Mouse (Mus musculus) thymus, postnatal 10 days (tissue): Measurements from ENCODE around the gene Ankra2.

Source experiments
- DNase-seq, 2 experiments: peaks; one replicate each; pipeline ENCODE4 v3.0.0; 2021; ENCODE audit warnings: low spot score in 2 of 2

The Ankra2 gene

DNA sequence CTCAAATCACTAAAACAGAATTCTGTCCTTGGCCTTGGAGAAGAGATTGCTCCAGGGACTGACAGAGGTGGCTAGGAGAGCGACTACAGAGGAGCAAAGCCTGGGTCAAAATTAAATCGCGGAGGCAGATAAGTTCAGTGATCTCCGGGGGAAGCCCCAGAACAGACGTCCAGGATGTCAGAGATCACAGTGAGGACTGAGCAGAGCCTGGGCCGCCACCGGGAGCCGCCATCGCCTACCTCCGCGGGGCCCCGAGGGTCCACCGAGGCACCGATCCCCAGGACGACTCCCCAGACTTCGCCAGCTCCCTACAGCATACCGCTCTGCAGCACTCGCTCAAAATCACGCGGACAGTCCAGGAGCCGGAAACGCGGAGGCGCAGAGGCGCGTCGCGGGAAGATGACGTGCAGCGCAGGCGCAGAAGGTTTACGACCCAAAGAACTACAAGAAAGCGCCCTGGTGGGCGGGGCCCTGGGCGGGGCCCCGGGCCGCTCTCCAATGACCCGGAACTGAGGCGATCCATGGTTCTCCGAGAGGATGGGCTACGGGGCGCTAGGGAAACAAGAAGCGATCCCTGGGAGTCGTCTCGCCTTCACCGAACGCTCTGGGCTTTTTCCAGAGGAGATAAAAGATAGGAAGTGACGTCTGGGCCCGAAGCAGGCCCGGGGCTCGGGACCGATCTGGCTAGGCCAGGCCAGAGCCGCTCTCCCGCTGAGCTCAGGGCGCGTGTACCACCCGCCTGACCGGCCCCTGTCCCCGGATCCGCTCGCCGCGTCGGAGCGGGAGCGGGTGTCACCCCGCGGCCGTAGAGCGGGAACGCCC is at the start of gene Ankra2, which contains the start of gene Utp15:
Ankra2 (plus strand) TSS at position 439 of the 822 bp plus-strand sequence.
Utp15 (minus strand) TSS at position 406 of the 822 bp plus-strand sequence.
- peak; percentile 91 to 97 for DNase-seq

DNA sequence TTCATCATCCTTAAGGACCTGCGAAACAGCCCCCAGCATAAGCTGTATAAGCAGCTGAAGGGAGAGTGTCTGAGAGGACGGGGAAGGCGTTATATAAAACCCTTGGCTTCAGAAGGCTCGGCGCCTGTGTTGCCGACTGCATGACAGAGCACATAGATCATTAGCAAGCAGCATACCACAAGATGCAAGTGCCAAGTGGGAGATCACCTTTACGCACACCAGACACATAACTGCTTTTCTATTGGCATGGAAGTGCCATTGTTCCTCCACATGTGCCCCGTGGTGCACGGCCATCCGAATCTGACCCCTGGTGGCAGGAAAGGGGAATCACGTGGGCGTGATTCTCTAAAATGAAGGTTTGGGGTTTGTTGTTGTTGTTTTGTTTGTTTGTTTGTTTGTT is 40.0 kb upstream of the Ankra2 start:
- peak in 1 of 2 experiments; percentile 17 for DNase-seq

DNA sequence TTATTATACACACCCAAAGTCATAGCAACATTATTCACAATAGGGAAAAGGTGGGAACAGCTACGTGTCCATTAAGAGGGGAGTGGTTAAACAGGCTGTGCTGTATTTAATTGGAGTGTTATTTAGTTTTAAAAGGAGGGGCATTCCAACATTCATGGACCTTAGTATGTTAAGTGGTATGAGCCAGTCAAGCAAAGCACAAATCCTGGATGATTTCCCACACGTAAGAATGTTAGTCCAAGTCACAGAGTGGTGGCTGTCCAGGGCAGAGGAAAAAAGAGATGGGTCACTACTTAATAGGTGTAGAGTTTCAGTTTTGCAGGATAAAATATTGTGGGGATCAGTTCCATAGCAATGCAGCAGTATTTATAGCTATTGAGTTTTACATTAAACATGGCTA is 36.6 kb upstream of the Ankra2 start:
- no peak for DNase-seq

DNA sequence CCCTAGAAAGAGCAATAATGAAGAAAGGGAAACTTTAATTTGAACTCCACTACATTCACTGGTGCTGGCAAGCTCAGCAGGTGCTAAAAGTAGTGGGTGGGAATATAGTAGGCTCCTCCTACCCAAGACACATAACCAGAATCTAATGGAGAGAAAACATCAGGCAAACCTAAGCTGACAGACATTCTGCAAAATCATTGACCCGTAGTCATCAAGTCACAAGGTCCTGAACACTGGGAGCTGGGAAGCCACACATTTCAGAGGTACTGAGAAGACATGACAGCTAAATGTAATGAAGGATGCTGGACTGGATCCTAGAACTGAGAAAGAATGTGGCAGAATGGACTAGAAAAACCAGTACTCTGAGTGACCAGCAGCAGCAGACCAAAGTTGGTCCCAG is 32.4 kb upstream of the Ankra2 start:
- DNase-seq = no peak

DNA sequence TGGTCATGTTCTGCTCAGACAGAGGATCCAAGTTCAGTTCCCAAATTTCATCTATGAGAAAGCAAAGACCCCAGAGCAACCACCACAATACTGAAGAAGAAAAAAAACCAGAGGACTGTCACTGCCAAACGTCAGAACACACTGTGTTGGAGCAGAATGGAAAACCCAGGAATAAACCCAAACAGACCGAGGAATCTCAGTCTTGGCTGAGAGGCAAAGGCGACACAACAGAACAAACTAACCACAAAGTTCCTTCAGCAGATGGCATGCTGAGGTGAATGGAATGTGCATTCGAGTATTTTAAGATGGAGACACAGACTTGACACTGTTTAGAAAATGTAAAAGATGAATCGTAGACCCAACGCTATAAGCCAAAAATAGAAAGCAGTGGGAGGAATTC is 27.4 kb upstream of the Ankra2 start:
- no peak for DNase-seq

DNA sequence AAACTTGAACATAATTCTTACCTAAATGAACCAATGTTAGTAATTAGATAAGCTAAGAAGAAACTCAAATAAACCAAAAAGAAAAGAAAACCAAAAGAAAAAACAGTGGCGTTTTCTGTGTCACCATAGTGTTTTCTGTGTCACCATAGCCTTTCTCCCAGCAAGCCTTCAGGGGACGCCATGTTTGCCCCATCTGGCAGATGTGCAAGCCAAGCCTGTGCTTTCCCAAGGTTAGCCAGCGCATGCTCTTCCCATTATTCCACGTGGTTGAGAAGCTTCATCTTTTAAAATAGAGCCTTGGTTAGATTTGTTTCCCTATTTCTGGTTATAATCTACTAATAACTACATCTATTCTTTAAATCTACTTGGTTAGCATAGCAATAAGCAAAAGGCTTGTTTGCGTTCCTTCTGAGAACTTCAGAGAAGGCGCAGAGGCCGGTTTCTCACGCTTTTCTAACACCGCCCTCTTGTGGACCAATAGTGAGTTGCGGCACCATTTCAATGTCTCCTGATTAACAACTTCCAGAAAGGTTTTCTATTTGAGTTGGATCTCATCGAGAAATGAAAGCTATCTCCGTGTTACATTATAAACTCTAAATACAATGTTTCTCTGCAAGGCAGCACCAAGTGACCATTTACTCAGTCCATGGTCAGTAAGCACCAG is 22.8 kb upstream of the Ankra2 start:
- peak in 1 of 2 experiments; percentile 52 for DNase-seq

DNA sequence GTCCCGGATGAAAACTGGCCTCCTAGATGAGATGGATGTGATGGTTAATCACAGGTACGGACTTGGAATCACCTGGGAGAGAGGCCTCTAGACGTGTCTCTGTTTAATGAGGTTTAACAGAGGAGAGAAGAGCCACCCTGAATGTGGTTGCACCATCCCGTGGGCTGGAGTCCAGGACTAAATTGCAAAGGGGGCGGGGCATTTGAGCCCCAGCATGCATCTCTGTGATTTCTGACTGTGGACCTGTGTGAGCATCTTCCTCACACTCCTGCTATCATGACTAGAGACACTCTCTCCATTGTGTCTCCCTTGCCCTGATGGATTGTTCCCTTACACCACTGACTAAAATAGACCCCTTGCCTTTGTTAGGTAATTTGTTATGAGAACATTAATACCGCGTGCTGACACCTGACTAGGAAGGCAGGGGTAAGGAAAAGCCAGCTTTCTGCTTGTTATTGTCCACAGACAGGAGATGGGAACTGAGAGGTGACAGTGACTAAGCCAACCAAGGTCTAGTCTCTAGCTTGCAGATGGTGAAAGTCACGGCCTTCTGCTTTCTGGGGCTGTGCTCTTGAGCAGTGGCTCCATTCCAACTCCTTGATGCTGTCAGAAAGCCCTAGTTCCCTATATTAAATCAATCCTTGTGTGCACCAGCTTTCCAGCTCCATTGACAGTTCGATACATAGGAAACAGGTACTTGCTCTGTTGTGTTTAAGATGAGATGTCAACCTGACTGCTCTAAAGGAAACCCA is 21.2 kb upstream of the Ankra2 start:
- no peak for DNase-seq

DNA sequence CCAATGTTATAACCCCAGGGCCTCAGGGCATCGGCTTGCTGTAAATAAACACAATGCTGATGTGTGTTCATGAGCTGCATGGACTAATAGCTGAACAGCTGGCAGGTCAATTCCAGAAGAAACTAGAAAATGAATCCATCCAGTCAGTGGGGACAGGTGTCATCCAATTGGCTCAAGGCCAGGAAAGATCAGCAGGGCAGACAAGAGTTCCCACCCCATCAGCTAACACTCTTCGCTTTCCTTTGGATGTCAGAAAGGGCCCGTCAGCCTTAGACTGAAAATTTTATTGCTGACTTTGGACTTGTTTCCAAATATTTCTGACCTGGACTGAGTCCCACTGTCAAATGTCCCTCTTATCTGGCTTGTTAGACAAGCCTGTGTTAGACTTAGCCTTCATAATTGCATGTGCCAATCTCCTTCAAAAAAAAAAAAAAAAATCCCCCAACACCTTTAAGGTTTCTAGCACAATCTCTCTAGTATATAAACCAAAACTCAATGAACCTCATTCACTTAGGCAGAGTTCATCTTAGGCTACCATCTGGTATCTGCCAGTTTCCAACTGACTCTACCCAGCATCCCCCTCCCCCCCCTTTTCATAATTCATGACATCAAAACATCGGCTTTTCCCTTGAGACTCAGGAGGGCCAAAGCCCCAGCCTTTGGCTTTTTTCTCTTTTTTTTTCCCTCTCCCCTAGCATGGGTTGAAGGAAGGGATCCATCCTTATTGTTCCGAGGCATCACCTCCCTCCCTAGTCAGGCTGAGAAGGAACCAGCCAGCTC is 18.1 kb upstream of the Ankra2 start:
- DNase-seq = no peak

DNA sequence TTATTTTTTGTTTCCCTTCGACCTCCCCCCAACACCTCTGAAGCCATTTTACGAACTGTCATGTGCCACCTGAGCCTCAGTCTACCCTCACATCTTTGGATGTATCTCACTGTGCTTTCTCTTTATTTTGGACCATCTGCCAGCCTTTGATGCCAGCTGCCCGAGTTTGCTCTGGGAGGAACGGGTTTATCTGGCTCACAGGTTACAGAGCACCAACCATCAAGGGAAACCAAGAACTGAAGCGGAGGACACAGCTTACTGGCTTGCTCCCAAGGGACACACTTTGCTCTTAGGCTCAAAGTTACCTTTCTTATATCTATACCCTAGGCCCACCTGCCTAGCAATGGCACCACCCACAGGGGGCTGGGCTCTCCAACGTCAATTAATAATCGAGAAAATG is 17.5 kb upstream of the Ankra2 start:
- no peak for DNase-seq

DNA sequence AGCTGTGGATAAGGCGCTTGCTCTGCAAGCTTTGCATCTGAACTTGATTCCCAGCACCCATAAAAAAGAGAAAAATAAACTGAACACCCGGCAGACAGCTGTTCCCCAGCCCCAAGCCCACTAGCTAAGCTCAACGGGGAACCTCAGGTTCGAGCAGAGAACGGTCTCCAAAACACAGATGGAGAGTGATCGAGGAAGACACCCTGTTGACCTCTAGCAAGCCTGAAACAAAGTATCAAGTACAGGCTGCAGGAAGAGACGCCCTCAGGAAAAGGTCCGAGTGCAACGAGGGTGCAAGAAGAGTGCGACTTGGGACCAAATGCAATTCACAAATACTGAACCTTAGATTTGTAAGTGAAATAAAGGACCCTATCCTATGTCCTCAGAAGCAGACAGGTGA is 13.3 kb upstream of the Ankra2 start:
- DNase-seq = no peak

DNA sequence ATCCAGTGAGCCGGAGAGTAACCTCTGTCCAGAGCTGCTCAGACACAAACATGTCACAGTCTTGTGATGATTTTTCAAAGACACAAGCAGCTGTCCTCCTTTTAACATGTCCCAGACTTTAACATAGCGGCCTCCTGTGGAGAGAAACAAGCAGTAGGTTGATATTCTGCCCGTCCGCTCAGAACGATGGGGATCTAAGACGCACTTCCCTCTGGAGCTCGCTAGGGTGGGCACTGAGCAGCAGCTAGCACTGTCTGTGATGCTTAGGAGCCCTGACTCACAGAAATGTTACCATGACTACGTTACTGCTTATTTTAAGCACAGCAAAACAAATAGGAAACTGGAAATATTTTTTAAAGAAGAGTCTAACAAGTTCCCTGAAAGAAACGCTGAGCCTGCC is 8.0 kb upstream of the Ankra2 start:
- DNase-seq = no peak

DNA sequence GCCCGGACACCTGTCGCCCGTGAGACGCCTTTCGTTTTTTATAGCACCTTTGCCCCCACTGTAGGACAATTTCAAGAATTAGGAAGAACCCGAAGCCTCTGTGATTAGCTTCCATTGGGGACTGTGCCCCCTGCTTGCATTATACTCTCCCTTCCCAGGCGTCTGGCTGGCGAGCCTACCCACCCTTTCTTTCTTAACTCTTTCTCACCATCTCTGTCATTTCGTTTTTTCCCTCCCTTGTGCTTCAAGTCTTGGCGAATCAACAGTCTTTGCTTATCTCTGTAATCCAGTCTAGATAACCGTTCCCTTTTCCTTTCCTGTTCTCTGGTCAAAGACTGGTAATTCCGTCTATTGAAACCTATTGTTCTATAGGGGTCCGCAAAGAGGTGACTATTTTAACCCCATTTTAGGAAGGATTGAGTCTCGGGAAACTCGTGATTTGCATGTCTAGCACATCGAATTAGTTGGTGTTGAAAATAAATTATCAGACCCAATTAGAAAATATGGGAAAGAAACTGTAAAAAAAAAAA is 649 bp downstream of the Ankra2 start:
- DNase-seq = no peak

DNA sequence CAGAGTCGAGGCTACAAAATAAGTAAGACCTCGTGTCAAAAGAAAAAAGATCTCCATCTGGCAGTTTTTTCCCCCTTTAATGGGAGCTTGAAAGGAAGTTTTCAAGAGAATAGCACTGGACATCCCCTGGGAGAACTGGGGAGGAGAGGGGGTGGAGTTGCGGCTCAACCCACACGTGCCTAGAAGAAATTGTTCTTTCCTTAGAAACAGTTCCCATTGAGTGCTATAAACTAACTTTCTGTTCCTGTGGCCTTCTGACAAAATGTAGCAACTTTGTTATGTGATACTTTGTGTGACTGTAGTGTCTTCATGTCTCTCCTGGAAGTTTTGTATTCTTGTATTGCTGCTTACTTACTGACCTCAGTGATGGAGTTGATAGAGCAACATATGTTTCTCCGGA is 1.2 kb downstream of the Ankra2 start:
- DNase-seq = no peak

DNA sequence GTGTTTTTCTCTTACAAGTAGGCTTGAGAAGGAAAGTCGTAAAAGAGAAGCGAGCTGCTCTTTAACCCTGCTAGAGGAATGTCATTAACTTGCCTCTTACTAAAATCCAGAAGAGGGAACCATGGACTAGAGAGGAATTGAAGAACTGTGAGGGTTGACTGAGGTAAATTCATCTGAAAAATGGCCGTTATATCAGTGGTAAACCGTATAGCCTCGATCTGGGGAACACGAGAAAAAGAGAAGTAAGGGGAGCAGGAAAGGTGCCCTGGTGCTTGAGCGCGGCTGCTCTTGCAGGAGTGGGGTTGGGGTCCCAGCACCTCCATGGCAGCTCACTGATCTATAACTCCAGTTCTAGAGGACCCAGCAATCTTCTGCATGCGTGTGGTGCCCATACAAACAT is 11.1 kb downstream of the Ankra2 start:
- DNase-seq = no peak

DNA sequence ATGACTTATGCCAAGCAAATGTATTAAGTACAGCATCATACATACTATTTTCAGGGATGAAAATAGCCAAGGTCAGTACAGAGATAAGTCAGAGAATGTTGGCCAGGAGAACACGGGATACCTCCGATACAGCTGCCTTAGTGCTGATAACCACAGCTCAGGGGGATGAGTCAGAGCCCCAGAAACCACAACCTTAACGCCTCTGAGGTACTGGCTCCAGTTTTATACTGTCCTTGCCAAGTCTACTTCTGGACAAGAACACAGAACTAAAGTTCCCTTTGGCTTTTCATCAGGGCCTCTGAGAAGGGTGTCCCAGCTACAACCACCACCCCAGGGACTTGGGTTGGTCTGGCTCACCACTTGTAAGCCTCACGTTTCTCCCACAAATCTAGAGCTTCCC is 12.8 kb downstream of the Ankra2 start:
- DNase-seq = no peak

DNA sequence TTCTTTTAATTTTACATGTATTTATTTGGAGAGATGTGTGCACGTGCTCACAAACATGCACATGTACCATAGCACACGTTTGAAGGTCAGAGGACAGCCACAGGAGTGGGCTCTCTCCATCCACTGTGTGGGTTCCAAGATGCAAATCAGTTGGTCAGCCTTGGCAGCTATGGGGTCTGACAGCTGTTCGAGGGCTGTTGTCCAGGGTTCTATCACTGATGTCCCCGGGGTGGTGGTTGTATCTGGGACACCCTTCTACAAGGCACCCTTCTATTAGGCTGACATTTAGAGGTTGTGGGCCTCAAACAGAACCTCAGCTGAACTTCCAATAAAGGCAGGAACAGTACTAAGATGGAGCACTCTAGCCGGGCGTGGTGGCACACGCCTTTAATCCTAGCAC is 13.4 kb downstream of the Ankra2 start:
- DNase-seq = no peak

DNA sequence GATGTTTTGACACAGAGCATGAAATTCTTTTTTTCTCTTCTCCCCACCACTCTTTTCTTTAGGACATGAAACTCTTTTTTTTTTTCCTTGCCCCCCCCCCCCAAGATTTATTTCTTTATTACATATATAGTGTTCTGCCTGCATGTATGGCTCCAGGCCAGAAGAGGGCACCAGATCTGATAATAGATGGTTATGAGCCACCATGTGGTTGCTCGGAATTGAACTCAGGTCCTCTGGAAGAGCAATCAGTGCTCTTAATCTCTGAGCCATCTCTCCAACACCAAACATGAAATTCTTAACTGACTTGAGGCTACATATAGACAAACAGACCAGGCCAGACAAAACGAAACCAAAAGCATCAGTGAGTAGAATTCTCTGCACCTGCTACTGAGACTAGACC is 14.6 kb downstream of the Ankra2 start:
- no peak for DNase-seq

DNA sequence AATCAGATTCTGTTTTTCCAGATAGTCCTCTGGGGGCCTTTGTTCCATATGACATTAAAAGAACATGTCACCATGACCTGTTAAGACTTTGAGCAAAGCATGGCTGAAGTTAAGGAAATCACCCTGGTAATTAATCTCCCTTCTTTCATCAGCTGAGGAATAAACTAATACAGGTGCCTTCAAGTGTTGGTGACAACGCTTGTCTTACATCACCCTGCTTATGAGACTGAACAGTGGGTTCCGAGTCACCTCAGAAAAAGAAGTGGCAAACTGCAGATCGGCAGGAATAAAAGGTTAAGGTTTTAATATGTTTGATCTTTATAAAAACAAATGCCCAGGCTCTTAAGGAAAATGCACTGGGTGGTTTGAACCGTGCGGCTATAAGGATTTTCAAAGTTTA is 16.8 kb downstream of the Ankra2 start, which contains the start of gene Gm21976:
Gm21976 (plus strand) TSS at position 202 of the 400 bp plus-strand sequence.
- no peak for DNase-seq

DNA sequence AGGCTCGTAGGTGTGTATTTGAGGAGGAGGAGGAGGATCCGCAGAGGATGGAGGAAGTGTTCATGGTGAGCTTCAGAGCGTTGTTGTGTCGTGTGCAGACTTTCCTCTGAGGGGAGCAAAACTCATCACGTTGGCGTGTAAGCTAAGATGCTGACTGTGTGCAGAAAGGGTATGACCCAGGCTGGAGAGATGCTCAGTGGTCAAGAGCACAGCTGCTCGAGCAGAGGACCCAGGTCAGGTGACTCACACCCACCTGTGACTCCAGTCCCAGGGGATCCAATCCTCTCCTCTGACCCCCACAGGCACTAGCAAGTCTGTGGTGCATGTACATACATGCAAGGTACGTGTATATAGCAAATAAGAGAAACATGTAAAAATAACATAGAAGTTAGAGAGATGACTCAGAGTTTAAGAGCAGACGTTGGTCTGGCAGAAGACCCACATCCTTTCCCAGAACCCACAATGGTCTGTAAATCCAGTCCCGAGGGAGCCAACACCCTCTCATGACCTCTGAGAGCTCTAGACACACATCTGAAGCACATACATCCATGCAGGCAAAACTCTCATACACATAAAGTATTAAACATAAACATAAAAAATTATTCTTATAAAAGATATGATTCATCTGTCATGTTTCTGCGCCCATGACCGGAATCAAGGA is 18.2 kb downstream of the Ankra2 start:
- no peak for DNase-seq

DNA sequence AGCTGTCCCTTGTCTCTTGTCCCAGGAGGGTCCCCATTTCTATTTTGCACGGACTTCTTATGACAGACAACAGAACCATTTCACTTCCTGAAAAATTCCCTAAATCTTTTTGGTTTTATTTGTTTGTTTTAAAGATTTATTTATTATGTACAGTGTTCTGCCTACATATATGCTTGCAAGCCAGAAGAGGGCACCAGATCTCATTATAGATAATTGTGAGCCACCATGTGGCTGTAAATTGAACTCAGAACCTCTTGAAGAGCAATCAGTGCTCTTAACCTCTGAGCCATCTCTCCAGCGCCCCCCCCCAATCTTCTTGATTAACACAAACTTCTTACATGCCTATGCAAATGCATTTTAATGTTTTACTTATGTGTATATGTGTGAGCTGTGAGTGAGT is 27.8 kb downstream of the Ankra2 start:
- no peak for DNase-seq

DNA sequence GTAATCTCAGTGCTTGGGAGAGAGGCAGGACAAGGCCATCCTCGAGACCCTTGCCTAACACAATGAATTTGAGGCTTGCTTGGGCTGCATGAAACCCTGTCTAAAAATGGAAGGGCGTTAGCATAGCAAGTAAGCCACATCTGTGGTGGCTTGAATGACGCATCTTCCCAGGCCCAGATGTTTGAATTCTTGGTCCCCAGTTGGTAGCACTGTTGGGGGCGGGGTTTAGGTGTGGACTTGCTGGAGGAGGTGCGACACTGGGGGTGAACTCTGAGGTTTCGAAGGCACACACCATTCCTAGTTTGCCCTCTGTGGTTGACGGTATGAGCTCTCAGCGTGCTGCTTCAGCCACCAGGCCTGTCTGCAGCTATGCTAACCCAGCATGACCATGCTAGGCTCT is 28.8 kb downstream of the Ankra2 start:
- no peak for DNase-seq
